14 mouse cellular contexts compared by ENCODE assay signal in the genomic region with DNA sequence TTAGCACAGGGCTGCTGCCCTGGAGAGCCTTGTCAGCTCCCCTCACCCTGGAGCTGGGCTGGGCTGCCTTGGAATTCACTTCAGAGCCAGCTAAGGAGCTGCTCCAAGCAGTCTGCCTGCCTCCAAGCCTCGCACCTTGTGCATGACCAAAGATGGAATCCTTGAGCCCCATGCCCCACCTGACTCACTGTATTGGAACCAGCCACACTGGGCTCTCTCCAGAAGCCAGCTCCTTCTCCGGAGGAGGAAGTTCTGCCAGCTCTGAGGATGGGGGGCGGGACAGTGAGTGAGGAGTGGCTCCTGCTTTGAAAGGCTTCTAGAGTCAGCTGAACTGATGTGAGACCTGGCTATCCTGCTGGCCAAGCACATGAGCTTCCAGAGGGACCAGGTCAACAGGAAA. TPM values are rescaled to one million over a fixed set of nuclear protein-coding genes. Genes with fewer than 3 reads are reported as not detected.
DNase-seq lines count a peak whose midpoint lies in the region; ATAC-seq and TF ChIP-seq lines count a peak whose summit lies in the region.
"Had no signal": no experiment of that assay in that cellular context is flagged by ENCODE, and none has a peak within 500 bp of the region (broad histone marks: within the 10 kb centered on the region; RNA-seq: fewer than 3 reads in every experiment).

No protein-coding gene starts in this region.

- H3K27me3 ChIP-seq in limb, embryonic 15.5 days: no peaks in the 10 kb centered on the region
- H3K27me3 ChIP-seq in limb, embryonic 10.5 days (ENCODE audit: low read depth, poor library complexity, severe bottlenecking): no peaks in the 10 kb centered on the region
- no peaks in the 10 kb centered on the region for H3K27me3 ChIP-seq in lung, embryonic 14.5 days (ENCODE audit: insufficient read depth, low read length)

- no peak overlapping the region for H3K4me3 ChIP-seq in limb, embryonic 15.5 days
- H3K4me3 ChIP-seq in limb, embryonic 10.5 days: no peak overlapping the region
- H3K4me3 ChIP-seq in lung, embryonic 14.5 days (ENCODE audit: low read depth, low read length): no peak overlapping the region

- H3K36me3 ChIP-seq in limb, embryonic 15.5 days: peaks cover 8% of the 10 kb centered on the region; the same call in 1 of the 2 replicates
- peaks cover 30% of the 10 kb centered on the region for H3K36me3 ChIP-seq in limb, embryonic 10.5 days
- H3K36me3 ChIP-seq in lung, embryonic 14.5 days (ENCODE audit: insufficient read depth): no peaks in the 10 kb centered on the region

- H3K9ac ChIP-seq in limb, embryonic 15.5 days: no peak overlapping the region
- no peak overlapping the region for H3K9ac ChIP-seq in lung, embryonic 14.5 days
- H3K9ac ChIP-seq: hindbrain, embryonic 14.5 days had no signal

- peaks cover 21% of the 10 kb centered on the region for H3K4me1 ChIP-seq in limb, embryonic 15.5 days
- H3K4me1 ChIP-seq in limb, embryonic 10.5 days: peaks cover 23% of the 10 kb centered on the region
- H3K4me1 ChIP-seq in lung, embryonic 14.5 days (ENCODE audit: insufficient read depth): 0 out of 2 replicates have a peak, but pooled peaks cover 7% of the 10 kb centered on the region

- H3K4me2 ChIP-seq in limb, embryonic 15.5 days: no peak overlapping the region
- H3K4me2 ChIP-seq in lung, embryonic 14.5 days: no peak overlapping the region
- H3K4me2 ChIP-seq: hindbrain, embryonic 14.5 days had no signal

- no peak for DNase-seq in limb, embryonic 10.5 days (ENCODE audit: low spot score)
- peak; percentile 46 for DNase-seq in fibroblast of lung, adult 2 months (ENCODE audit: low read depth)
- DNase-seq in lung, embryonic 14.5 days: no peak
- DNase-seq in urinary bladder, adult 2 months (ENCODE audit: low spot score): peak; percentile 47
- no peak for DNase-seq in embryo, embryonic 10 days (ENCODE audit: low spot score)
- DNase-seq in adrenal gland, adult 2 months: no peak
- DNase-seq in adrenal gland, adult (ENCODE audit: inconsistent age in 2 of 2, low spot score in 1 of 2): no peak
- DNase-seq: adrenal gland, postnatal 14 days; cerebellum, adult 18-20 months had no signal

- H3K9me3 ChIP-seq in limb, embryonic 15.5 days: no peaks in the 10 kb centered on the region
- no peaks in the 10 kb centered on the region for H3K9me3 ChIP-seq in limb, embryonic 10.5 days (replicated peaks)
- H3K9me3 ChIP-seq in lung, embryonic 14.5 days (ENCODE audit: low read depth, low read length): no peaks in the 10 kb centered on the region

- TF ChIP-seq CTCF in lung, embryonic 14.5 days (IDR thresholded peaks at IDR 0.05; ENCODE audit: low read depth): no peak

- ATAC-seq in limb, embryonic 15.5 days (ENCODE audit: insufficient number of reproducible peaks, low FRiP score, low TSS enrichment, low read depth): 0 out of 2 replicates have a peak, but pooled peaks have one; percentile 35
- 0 out of 2 replicates have a peak, but pooled peaks have one; percentile 19 for ATAC-seq in lung, embryonic 14.5 days (ENCODE audit: insufficient read depth)

- 80% methylated on average over 3 of the region's 3 CpGs for WGBS in limb, embryonic 15.5 days
- 83% methylated on average over 3 of the region's 3 CpGs for WGBS in limb, embryonic 10.5 days
- 68% methylated on average over 3 of the region's 3 CpGs for WGBS in lung, embryonic 14.5 days

- no peak overlapping the region for H3K27ac ChIP-seq in limb, embryonic 15.5 days
- H3K27ac ChIP-seq in limb, embryonic 10.5 days: no peak overlapping the region
- H3K27ac ChIP-seq in lung, embryonic 14.5 days (ENCODE audit: low read depth): 0 out of 2 replicates have a peak overlapping the region, but pooled peaks have one; percentile 37
- H3K27ac ChIP-seq: hindbrain, embryonic 14.5 days had no signal

RNA-seq across cellular contexts. Expression of a gene that starts 6.3 kb away (rescaled TPM):
- polyA plus RNA-seq in limb, embryonic 15.5 days (2015; fragmentation: Nextera tagmentation; extraction: Ambion mirVana): 87.6 and 87.9 TPM in 2 replicates
- polyA plus RNA-seq in limb, embryonic 10.5 days (2016; fragmentation: Nextera tagmentation; extraction: Ambion mirVana): 70.0 and 70.9 TPM in 2 replicates
- 38.7 and 42.6 TPM in 2 replicates for polyA plus RNA-seq in lung, embryonic 14.5 days (2014; fragmentation: Nextera tagmentation; extraction: Ambion mirVana)
- 115 and 117 TPM in 2 replicates for polyA plus RNA-seq in urinary bladder, adult 2 months (2012; rRNA removed)
- 10 to 100 TPM; 31.0 to 37.6 TPM for total RNA-seq in adrenal gland, adult 2 months (2021)
- 85.8 and 87.4 TPM in 2 replicates for polyA plus RNA-seq in adrenal gland, adult 2 months (2012; rRNA removed)

RNA-seq across cellular contexts. Expression of a gene that starts 26.4 kb away (rescaled TPM):
- polyA plus RNA-seq in limb, embryonic 15.5 days (2015; fragmentation: Nextera tagmentation; extraction: Ambion mirVana): not detected in 2 replicates
- not detected in 2 replicates for polyA plus RNA-seq in limb, embryonic 10.5 days (2016; fragmentation: Nextera tagmentation; extraction: Ambion mirVana)
- polyA plus RNA-seq in lung, embryonic 14.5 days (2014; fragmentation: Nextera tagmentation; extraction: Ambion mirVana): not detected in 2 replicates
- not detected in 2 replicates for polyA plus RNA-seq in urinary bladder, adult 2 months (2012; rRNA removed)
- total RNA-seq in adrenal gland, adult 2 months (2021): not detected
- polyA plus RNA-seq in adrenal gland, adult 2 months (2012; rRNA removed): not detected in 2 replicates
- total RNA-seq: adrenal gland, postnatal 14 days; megakaryocyte, adult 5-6 weeks had no signal
- polyA plus RNA-seq: limb, embryonic 11.5 days; stomach, embryonic 14.5 days had no signal

RNA-seq across cellular contexts. Expression of a gene that starts 44.6 kb away (rescaled TPM):
- polyA plus RNA-seq in limb, embryonic 15.5 days (2015; fragmentation: Nextera tagmentation; extraction: Ambion mirVana): 14.8 and 18.5 TPM in 2 replicates
- 21.7 and 26.2 TPM in 2 replicates for polyA plus RNA-seq in limb, embryonic 10.5 days (2016; fragmentation: Nextera tagmentation; extraction: Ambion mirVana)
- polyA plus RNA-seq in lung, embryonic 14.5 days (2014; fragmentation: Nextera tagmentation; extraction: Ambion mirVana): 16.4 and 18.9 TPM in 2 replicates
- polyA plus RNA-seq in urinary bladder, adult 2 months (2012; rRNA removed): 63.4 and 72.7 TPM in 2 replicates
- total RNA-seq in adrenal gland, adult 2 months (2021): 10 to 100 TPM; 12.6 to 22.7 TPM
- polyA plus RNA-seq in adrenal gland, adult 2 months (2012; rRNA removed): 28.4 and 29.4 TPM in 2 replicates

Comparison
In these comparisons a context has a peak if more than half of its experiments do, and no peak if none do; other contexts are left out.
1. DNase-seq: peak in fibroblast of lung, adult 2 months (single experiment) and urinary bladder, adult 2 months (single experiment); none in limb, embryonic 10.5 days (single experiment), lung, embryonic 14.5 days (single experiment), embryo, embryonic 10 days (single experiment), adrenal gland, adult 2 months (single experiment) and adrenal gland, adult (0 of 2).